Comparison of ENCODE assay signal across 16 mouse cellular contexts in the genomic region with DNA sequence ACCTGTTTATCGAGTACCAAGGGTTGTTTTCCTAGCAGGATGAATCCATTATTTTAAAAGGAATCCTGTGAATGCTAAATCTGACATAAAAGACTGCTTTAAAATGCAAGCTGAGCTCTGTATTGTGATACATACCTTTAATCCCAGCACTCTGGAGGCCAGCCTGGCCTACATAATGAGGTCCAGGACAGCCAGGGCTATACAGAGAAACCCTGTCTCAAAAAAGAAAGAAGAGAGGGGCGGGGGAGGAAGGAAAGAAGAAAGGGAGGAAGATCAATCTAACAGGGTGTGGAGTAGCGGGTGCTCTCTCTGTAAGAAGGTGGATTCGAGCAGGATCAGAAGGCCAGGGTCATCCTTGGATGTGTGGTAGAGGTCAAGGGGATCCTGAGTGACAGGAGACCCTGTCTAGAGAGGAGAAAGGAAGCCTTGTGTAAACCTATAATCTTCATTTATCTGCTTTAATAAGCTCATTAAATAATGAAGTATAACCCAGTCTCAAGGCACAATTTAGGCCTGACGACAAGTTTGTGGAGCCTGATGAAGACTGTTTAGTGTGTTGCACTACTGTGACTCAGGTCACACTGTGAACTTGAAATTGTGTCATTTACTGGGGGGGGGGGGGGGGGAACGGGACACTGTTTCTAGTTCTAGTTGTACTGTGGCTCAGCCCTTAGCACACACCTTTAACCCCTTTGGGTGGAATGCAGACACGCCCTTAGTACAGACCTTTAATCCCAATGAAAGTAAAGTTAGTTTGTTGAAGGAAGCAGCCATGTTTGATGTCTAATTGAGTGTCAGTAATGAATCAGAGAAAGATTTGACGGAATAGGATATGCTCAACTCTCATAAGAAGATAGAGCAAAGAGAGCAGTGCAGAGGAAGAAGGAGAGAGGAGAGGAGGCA. TPM values are rescaled to one million over a fixed set of nuclear protein-coding genes. Genes with fewer than 3 reads are reported as not detected.
DNase-seq lines count a peak whose midpoint lies in the region; ATAC-seq and TF ChIP-seq lines count a peak whose summit lies in the region.
"Had no signal": no experiment of that assay in that cellular context is flagged by ENCODE, and none has a peak within 500 bp of the region (broad histone marks: within the 10 kb centered on the region; RNA-seq: fewer than 3 reads in every experiment).

No protein-coding gene starts in this region.

- DNase-seq in heart, adult 2 months = no peak
- DNase-seq in B cell, adult 2 months = no peak
- DNase-seq in right cerebral cortex, postnatal 25 days = no peak
- no peak for DNase-seq in gastrocnemius, postnatal 36 days
- DNase-seq: cerebellum, adult 18-20 months; kidney, adult 8-10 months; retina, postnatal 1 day had no signal

- 0 out of 2 replicates have a peak, but pooled peaks have one; percentile 30 for ATAC-seq in heart, embryonic 12.5 days (ENCODE audit: insufficient number of reproducible peaks, low FRiP score)
- peak; percentile 86 for ATAC-seq in intestine, embryonic 16.5 days
- peak; percentile 60 for ATAC-seq in liver, embryonic 12.5 days
- ATAC-seq in midbrain, embryonic 15.5 days (replicated peaks) = 0 out of 2 replicates have a peak, but pooled peaks have one; percentile 30
- ATAC-seq: CD4-positive, CD25-positive, alpha-beta regulatory T cell, adult 4 months; hindbrain, postnatal 0 days had no signal

- no peaks in the 10 kb centered on the region for H3K27me3 ChIP-seq in heart, embryonic 12.5 days (replicated peaks)
- no peaks in the 10 kb centered on the region for H3K27me3 ChIP-seq in heart, adult 2 months (ENCODE audit: control insufficient read depth, insufficient read depth, low read length)
- H3K27me3 ChIP-seq in intestine, embryonic 16.5 days (replicated peaks; ENCODE audit: control insufficient read depth, insufficient read depth, low read length) = no peaks in the 10 kb centered on the region
- no peaks in the 10 kb centered on the region for H3K27me3 ChIP-seq in liver, embryonic 12.5 days (replicated peaks)
- no peaks in the 10 kb centered on the region for H3K27me3 ChIP-seq in midbrain, embryonic 15.5 days (replicated peaks)
- H3K27me3 ChIP-seq: embryonic facial prominence, embryonic 12.5 days; megakaryocyte, embryonic 14.5 days had no signal

- H3K79me2 ChIP-seq in heart, adult 2 months (replicated peaks; ENCODE audit: control insufficient read depth, insufficient read depth, low read length) = no peaks in the 10 kb centered on the region

- TF ChIP-seq CTCF in heart, adult 2 months (IDR thresholded peaks at IDR 0.05) = no peak

- H3K4me3 ChIP-seq in heart, embryonic 12.5 days = no peak overlapping the region
- H3K4me3 ChIP-seq in heart, adult 2 months = no peak overlapping the region
- no peak overlapping the region for H3K4me3 ChIP-seq in intestine, embryonic 16.5 days (ENCODE audit: low read length)
- no peak overlapping the region for H3K4me3 ChIP-seq in liver, embryonic 12.5 days
- H3K4me3 ChIP-seq in midbrain, embryonic 15.5 days = no peak overlapping the region
- H3K4me3 ChIP-seq: embryonic facial prominence, embryonic 12.5 days had no signal

- no peaks in the 10 kb centered on the region for H3K9me3 ChIP-seq in heart, embryonic 12.5 days (replicated peaks)
- H3K9me3 ChIP-seq in intestine, embryonic 16.5 days (ENCODE audit: control insufficient read depth, low read length) = no peaks in the 10 kb centered on the region
- no peaks in the 10 kb centered on the region for H3K9me3 ChIP-seq in liver, embryonic 12.5 days (replicated peaks)
- no peaks in the 10 kb centered on the region for H3K9me3 ChIP-seq in midbrain, embryonic 15.5 days
- H3K9me3 ChIP-seq: embryonic facial prominence, embryonic 12.5 days; megakaryocyte, embryonic 14.5 days had no signal

- no peak for TF ChIP-seq POLR2A in heart, adult 2 months (IDR thresholded peaks at IDR 0.05; ENCODE audit: insufficient read depth, low read depth, low read length)

- 80% methylated on average over 8 of the region's 8 CpGs for WGBS in heart, embryonic 12.5 days
- WGBS in heart, adult 2 months = 87% methylated on average over 8 of the region's 8 CpGs
- WGBS in intestine, embryonic 16.5 days = 74% methylated on average over 8 of the region's 8 CpGs
- WGBS in liver, embryonic 12.5 days (ENCODE audit: insufficient replicate concordance) = 83% methylated on average over 8 of the region's 8 CpGs
- WGBS in midbrain, embryonic 15.5 days = 41% methylated on average over 8 of the region's 8 CpGs

- H3K4me1 ChIP-seq in heart, embryonic 12.5 days (replicated peaks) = 0 out of 2 replicates have a peak, but pooled peaks cover 5% of the 10 kb centered on the region
- no peaks in the 10 kb centered on the region; the same call in 1 of the 2 replicates for H3K4me1 ChIP-seq in heart, adult 2 months (ENCODE audit: control insufficient read depth, insufficient read depth, low read length)
- H3K4me1 ChIP-seq in intestine, embryonic 16.5 days (ENCODE audit: control insufficient read depth, insufficient read depth, low read length) = 0 out of 2 replicates have a peak, but pooled peaks cover 4% of the 10 kb centered on the region
- H3K4me1 ChIP-seq in liver, embryonic 12.5 days = peaks cover 61% of the 10 kb centered on the region
- H3K4me1 ChIP-seq in midbrain, embryonic 15.5 days = no peaks in the 10 kb centered on the region

- intact Hi-C loops in heart, adult 2 months (cut with DNase I) = no loop called here
- intact Hi-C loops in gastrocnemius, postnatal 36 days (cut with DNase I) = no loop called here

- no peak overlapping the region for H3K4me2 ChIP-seq in heart, embryonic 12.5 days
- H3K4me2 ChIP-seq in intestine, embryonic 16.5 days (ENCODE audit: low read depth, low read length) = no peak overlapping the region
- H3K4me2 ChIP-seq in liver, embryonic 12.5 days = peak overlapping the region; percentile 65
- H3K4me2 ChIP-seq in midbrain, embryonic 15.5 days = no peak overlapping the region
- H3K4me2 ChIP-seq: embryonic facial prominence, embryonic 12.5 days had no signal

- H3K9ac ChIP-seq in heart, embryonic 12.5 days = no peak overlapping the region
- H3K9ac ChIP-seq in heart, adult 2 months (ENCODE audit: low read depth, low read length) = no peak overlapping the region
- no peak overlapping the region for H3K9ac ChIP-seq in intestine, embryonic 16.5 days (ENCODE audit: low read depth, low read length)
- peak overlapping the region; percentile 48; the same call in 1 of the 2 replicates for H3K9ac ChIP-seq in liver, embryonic 12.5 days
- H3K9ac ChIP-seq in midbrain, embryonic 15.5 days = no peak overlapping the region
- H3K9ac ChIP-seq: embryonic facial prominence, embryonic 12.5 days had no signal

- peak overlapping the region; percentile 25; the same call in 1 of the 2 replicates for H3K27ac ChIP-seq in heart, embryonic 12.5 days (ENCODE audit: poor library complexity, severe bottlenecking)
- H3K27ac ChIP-seq in heart, adult 2 months = no peak overlapping the region
- H3K27ac ChIP-seq in intestine, embryonic 16.5 days (ENCODE audit: low read length) = no peak overlapping the region
- H3K27ac ChIP-seq in liver, embryonic 12.5 days = peak overlapping the region; percentile 98
- no peak overlapping the region for H3K27ac ChIP-seq in midbrain, embryonic 15.5 days
- H3K27ac ChIP-seq: embryonic facial prominence, embryonic 12.5 days; hindbrain, postnatal 0 days had no signal

- peaks cover 8% of the 10 kb centered on the region; the same call in 1 of the 2 replicates for H3K36me3 ChIP-seq in heart, embryonic 12.5 days
- H3K36me3 ChIP-seq in heart, adult 2 months (ENCODE audit: control insufficient read depth, insufficient read depth, low read length) = no peaks in the 10 kb centered on the region
- peaks cover 9% of the 10 kb centered on the region for H3K36me3 ChIP-seq in intestine, embryonic 16.5 days (ENCODE audit: control insufficient read depth, insufficient read depth, low read length)
- H3K36me3 ChIP-seq in liver, embryonic 12.5 days = peaks cover 13% of the 10 kb centered on the region
- H3K36me3 ChIP-seq in midbrain, embryonic 15.5 days (replicated peaks) = no peaks in the 10 kb centered on the region
- H3K36me3 ChIP-seq: G1E had no signal

- no peak for TF ChIP-seq EP300 in heart, adult 2 months (IDR thresholded peaks at IDR 0.05; ENCODE audit: insufficient read depth, low read depth, low read length)

RNA-seq across cellular contexts. Expression of gene Rps3a1, which starts 34.6 kb away (rescaled TPM):
- 808 and 835 TPM in 2 replicates for polyA plus RNA-seq in heart, embryonic 12.5 days (2016; fragmentation: Nextera tagmentation; extraction: Ambion mirVana)
- total RNA-seq in heart, adult 2 months (2021) = 100 to 1,000 TPM; 482 to 538 TPM
- polyA plus RNA-seq in heart, adult 2 months (2012; rRNA removed) = 186 and 373 TPM in 2 replicates
- polyA plus RNA-seq in intestine, embryonic 16.5 days (2015; fragmentation: Nextera tagmentation; extraction: Ambion mirVana) = 1,081 and 1,200 TPM in 2 replicates
- polyA plus RNA-seq in liver, embryonic 12.5 days (2016; fragmentation: Nextera tagmentation; extraction: Ambion mirVana) = 1,175 and 1,195 TPM in 2 replicates
- polyA plus RNA-seq in midbrain, embryonic 15.5 days (2015; fragmentation: Nextera tagmentation; extraction: Ambion mirVana) = 475 and 483 TPM in 2 replicates
- total RNA-seq in gastrocnemius, postnatal 36 days (2021) = 100 to 1,000 TPM; 317 to 400 TPM

Comparison
In these comparisons a context has a peak if more than half of its experiments do, and no peak if none do; other contexts are left out.
1. H3K27ac ChIP-seq: peak in heart, embryonic 12.5 days (single experiment) and liver, embryonic 12.5 days (single experiment); none in heart, adult 2 months (single experiment), intestine, embryonic 16.5 days (single experiment) and midbrain, embryonic 15.5 days (single experiment).
2. ATAC-seq: peak in every context shown above with its lines; median percentile 86 in intestine, embryonic 16.5 days; 60 in liver, embryonic 12.5 days; 30 in heart, embryonic 12.5 days; 30 in midbrain, embryonic 15.5 days.